Mouse (Mus musculus) heart, postnatal 0 days (tissue): ENCODE results near the gene Dnajb12.

ENCODE experiments used
- CTCF ChIP-seq: IDR thresholded peaks from 2 replicates; pipeline ENCODE4 v1.5.1; 2016; ENCODE audit warnings: antibody characterized with exemption, control low read depth, low read depth
- EP300 ChIP-seq: IDR thresholded peaks from 2 replicates; pipeline ENCODE4 v1.6.1; 2016; ENCODE audit warnings: antibody characterized with exemption, low read depth

- TF ChIP-seq CTCF = no peak
- no peak for TF ChIP-seq EP300
These were observed 32.9 kb upstream of the Dnajb12 start for GRCm38 (mm10) chr10:59846416-59846815.
